Mouse (Mus musculus): ENCODE results near the gene Tas2r119.

GRCm38 (mm10) chr15:32172988-32173329, 4.1 kb upstream of the Tas2r119 start:
- no peak for TF ChIP-seq CTCF (IDR thresholded peaks at IDR 0.05)
- no peak for TF ChIP-seq POLR2A (IDR thresholded peaks at IDR 0.05; ENCODE audit: insufficient read depth, low read depth, low read length)
